Mouse (Mus musculus) hindbrain, embryonic 12.5 days (tissue): ENCODE results near the gene Crot. TPM values are rescaled to one million over a fixed set of nuclear protein-coding genes. Genes with fewer than 3 reads are reported as not detected.
A peak's percentile ranks its signal among the peaks of the same experiment; 100 is the strongest.

Experiments
- ATAC-seq: fragments of 200-750 bp; cut with Nextera tagmentation; 2 replicates; pipeline ENCODE4 v1.8.0; 2017; ENCODE audit warnings: moderate TSS enrichment; ENCODE audit not compliant: low FRiP score
- H3K27ac ChIP-seq: fragments of 300-500 bp; sonication (generic); 2 replicates; pipeline ENCODE4 v1.5.1; 2016; ENCODE audit warnings: mild to moderate bottlenecking
- H3K27me3 ChIP-seq: fragments of 300-500 bp; sonication (generic); 2 replicates; pipeline ENCODE4 v1.6.1; 2016; ENCODE audit warnings: mild to moderate bottlenecking
- H3K36me3 ChIP-seq: fragments of 300-500 bp; sonication (generic); 2 replicates; pipeline ENCODE4 v1.6.1; 2016; ENCODE audit warnings: mild to moderate bottlenecking
- H3K4me1 ChIP-seq: fragments of 300-500 bp; sonication (generic); 2 replicates; pipeline ENCODE4 v1.6.1; 2016
- H3K4me2 ChIP-seq: fragments of 300-500 bp; sonication (generic); replicated peaks from 2 replicates; pipeline ENCODE4 v1.6.1; 2016; ENCODE audit warnings: mild to moderate bottlenecking
- H3K4me3 ChIP-seq: fragments of 300-500 bp; sonication (generic); 2 replicates; pipeline ENCODE4 v1.5.1; 2016; ENCODE audit warnings: mild to moderate bottlenecking
- H3K9ac ChIP-seq: fragments of 300-500 bp; sonication (generic); 2 replicates; pipeline ENCODE4 v1.6.1; 2016; ENCODE audit warnings: mild to moderate bottlenecking, moderate library complexity
- H3K9me3 ChIP-seq: fragments of 300-500 bp; sonication (generic); replicated peaks from 2 replicates; pipeline ENCODE4 v1.6.1; 2016; ENCODE audit warnings: mild to moderate bottlenecking
- WGBS: fragments of 180-500 bp; shearing (Covaris S2); methylation state at CpG from one replicate; pipeline ENCODE4 v1.1.7; 2016; 5-methylcytosine and 5-hydroxymethylcytosine counted together
- polyA plus RNA-seq: library from polyadenylated mRNA; unstranded; fragments of >200 nt; fragmentation: Nextera tagmentation; extraction: Ambion mirVana; gene quantifications from 2 replicates; pipeline ENCODE4 v1.2.1, GENCODE M21; 2016

Crot gene
- 31.4 and 34.2 TPM in 2 replicates for polyA plus RNA-seq

GRCm38 (mm10) chr5:8996686-8997512 lies at the start of gene Crot:
TSS of gene Crot (minus strand) at chr5:8997324.
- Histone ChIP-seq H3K27me3 (no peaks in the 10 kb centered on the region), H3K36me3 (0 out of 2 replicates have a peak, but pooled peaks cover 6% of the 10 kb centered on the region), H3K4me1 (peaks cover 13% of the 10 kb centered on the region), H3K4me3 (peak within 1 kb of the TSS; percentile 75), H3K27ac (peak within 1 kb of the TSS; percentile 90), H3K9ac (peak within 1 kb of the TSS; percentile 78), H3K4me2 (peak within 1 kb of the TSS; percentile 66), H3K9me3 (no peaks in the 10 kb centered on the region)
- ATAC-seq, result peak; percentile 100
- under 1% methylated on average over 48 of the region's 57 CpGs for WGBS

- no peak overlapping the region for H3K4me3 ChIP-seq
- no peak overlapping the region for H3K4me2 ChIP-seq
- peaks cover 4% of the 10 kb centered on the region; the same call in 1 of the 2 replicates for H3K4me1 ChIP-seq
- H3K36me3 ChIP-seq, result no peaks in the 10 kb centered on the region
- no peaks in the 10 kb centered on the region for H3K9me3 ChIP-seq
- H3K27ac ChIP-seq, result no peak overlapping the region
- H3K9ac ChIP-seq, result no peak overlapping the region
- no peak for ATAC-seq
- 89% methylated on average over 8 of the region's 8 CpGs for WGBS
- H3K27me3 ChIP-seq, result no peaks in the 10 kb centered on the region
Measured at GRCm38 (mm10) chr5:9045904-9046303, 48.8 kb upstream of the Crot start.

DNA sequence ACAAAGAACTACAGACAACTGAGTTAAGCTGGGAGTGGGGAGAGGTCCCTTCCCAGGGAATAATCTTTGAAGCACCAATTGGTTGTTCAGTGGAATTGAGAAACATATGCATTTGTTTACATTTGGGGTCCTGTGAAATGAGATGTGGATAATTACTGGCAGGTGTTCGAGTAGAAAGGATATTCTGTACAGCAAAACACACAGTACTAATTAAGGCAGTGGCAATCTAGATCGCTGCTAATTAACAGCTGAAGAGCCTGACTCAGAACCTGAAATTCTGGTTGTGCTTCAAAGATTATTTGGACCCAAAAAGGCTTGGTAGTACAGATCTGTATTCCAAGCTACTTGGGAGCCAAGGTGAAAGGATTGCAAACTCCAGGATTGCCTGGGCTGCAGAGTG lies 47.7 kb upstream of the Crot start:
- 58% methylated on average over 2 of the region's 2 CpGs for WGBS
- Histone ChIP-seq H3K27ac (no peak overlapping the region), H3K9me3 (no peaks in the 10 kb centered on the region), H3K4me2 (no peak overlapping the region), H3K4me3 (no peak overlapping the region), H3K36me3 (no peaks in the 10 kb centered on the region), H3K4me1 (peaks cover 4% of the 10 kb centered on the region), H3K9ac (no peak overlapping the region), H3K27me3 (no peaks in the 10 kb centered on the region)
- ATAC-seq, result no peak

DNA sequence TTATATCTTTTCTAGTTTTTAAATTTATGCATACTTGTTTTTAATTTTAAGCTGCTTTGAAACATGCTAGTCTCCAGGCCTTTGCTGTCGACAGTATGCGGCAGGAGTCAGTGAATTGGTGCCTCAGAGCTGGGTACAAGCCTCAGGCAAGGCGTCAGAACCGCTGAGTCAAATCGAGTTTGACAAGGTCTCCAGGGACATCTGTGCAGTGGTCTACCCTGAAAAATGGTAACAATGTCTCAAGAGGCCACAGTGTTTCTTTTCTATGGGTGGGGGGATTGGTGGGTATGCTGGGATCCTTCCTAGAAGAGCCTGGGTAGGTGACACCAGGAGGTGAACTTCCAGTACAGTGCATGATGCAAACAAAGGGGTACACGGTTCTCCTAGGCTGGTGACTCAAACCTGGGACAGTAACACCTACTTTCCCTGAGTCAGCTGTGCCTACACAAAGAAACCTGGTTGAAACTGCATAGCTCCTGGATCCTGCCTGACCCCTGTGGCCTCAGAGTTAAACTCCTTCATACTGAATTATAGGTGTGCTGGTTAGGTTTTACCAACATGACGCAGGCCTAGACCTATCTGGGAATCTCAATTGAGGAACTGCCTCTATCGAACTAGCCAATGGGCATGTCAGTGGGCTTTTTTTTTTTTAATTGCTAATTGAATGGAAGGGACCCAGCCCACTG lies 46.6 kb upstream of the Crot start:
- 71% methylated on average over 8 of the region's 8 CpGs for WGBS
- Histone ChIP-seq H3K9ac (no peak overlapping the region), H3K36me3 (no peaks in the 10 kb centered on the region), H3K4me2 (no peak overlapping the region), H3K4me3 (no peak overlapping the region), H3K27ac (no peak overlapping the region), H3K4me1 (peaks cover 4% of the 10 kb centered on the region), H3K27me3 (no peaks in the 10 kb centered on the region), H3K9me3 (no peaks in the 10 kb centered on the region)
- ATAC-seq, result no peak

GRCm38 (mm10) chr5:9042721-9043416 lies 45.7 kb upstream of the Crot start:
- no peaks in the 10 kb centered on the region for H3K27me3 ChIP-seq
- no peak overlapping the region for H3K4me2 ChIP-seq
- H3K9ac ChIP-seq, result no peak overlapping the region
- H3K36me3 ChIP-seq, result no peaks in the 10 kb centered on the region
- no peaks in the 10 kb centered on the region for H3K9me3 ChIP-seq
- H3K4me3 ChIP-seq, result no peak overlapping the region
- H3K4me1 ChIP-seq, result peaks cover 4% of the 10 kb centered on the region
- 34% methylated on average over 10 of the region's 10 CpGs for WGBS
- 0 out of 2 replicates have a peak, but pooled peaks have one; percentile 30 for ATAC-seq
- H3K27ac ChIP-seq, result no peak overlapping the region

- H3K4me3 ChIP-seq, result no peak overlapping the region
- H3K36me3 ChIP-seq, result no peaks in the 10 kb centered on the region
- no peak overlapping the region for H3K4me2 ChIP-seq
- H3K27ac ChIP-seq, result no peak overlapping the region
- H3K9me3 ChIP-seq, result no peaks in the 10 kb centered on the region
- peaks cover 4% of the 10 kb centered on the region for H3K4me1 ChIP-seq
- H3K9ac ChIP-seq, result no peak overlapping the region
- no peak for ATAC-seq
- H3K27me3 ChIP-seq, result no peaks in the 10 kb centered on the region
- WGBS, result 79% methylated on average over 3 of the region's 3 CpGs
Measured at GRCm38 (mm10) chr5:9040665-9041215, 43.6 kb upstream of the Crot start.

DNA sequence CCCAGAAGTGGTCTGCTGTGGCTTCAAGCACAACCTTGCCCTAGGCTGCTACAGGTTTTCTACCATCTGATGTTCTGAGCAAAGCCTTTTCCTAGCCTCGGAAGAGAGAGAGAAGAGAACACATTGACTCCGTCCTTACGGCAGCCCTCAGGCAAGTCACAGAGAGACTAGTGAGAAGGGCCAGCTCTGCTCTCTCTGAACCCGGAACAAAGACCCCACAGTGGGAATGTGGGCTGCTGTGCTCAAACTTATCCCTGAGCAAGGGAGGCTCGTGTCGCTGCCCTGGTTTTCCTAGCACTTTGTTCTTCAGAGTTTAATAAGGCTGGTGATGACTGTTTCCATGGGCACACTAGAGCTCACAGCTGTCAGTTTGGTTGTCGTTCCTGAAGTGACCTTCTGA lies 42.9 kb upstream of the Crot start:
- Histone ChIP-seq H3K9ac (no peak overlapping the region), H3K9me3 (no peaks in the 10 kb centered on the region), H3K27ac (no peak overlapping the region), H3K27me3 (no peaks in the 10 kb centered on the region), H3K36me3 (no peaks in the 10 kb centered on the region), H3K4me1 (peaks cover 4% of the 10 kb centered on the region), H3K4me2 (no peak overlapping the region), H3K4me3 (no peak overlapping the region)
- no peak for ATAC-seq
- 55% methylated on average over 7 of the region's 7 CpGs for WGBS

DNA sequence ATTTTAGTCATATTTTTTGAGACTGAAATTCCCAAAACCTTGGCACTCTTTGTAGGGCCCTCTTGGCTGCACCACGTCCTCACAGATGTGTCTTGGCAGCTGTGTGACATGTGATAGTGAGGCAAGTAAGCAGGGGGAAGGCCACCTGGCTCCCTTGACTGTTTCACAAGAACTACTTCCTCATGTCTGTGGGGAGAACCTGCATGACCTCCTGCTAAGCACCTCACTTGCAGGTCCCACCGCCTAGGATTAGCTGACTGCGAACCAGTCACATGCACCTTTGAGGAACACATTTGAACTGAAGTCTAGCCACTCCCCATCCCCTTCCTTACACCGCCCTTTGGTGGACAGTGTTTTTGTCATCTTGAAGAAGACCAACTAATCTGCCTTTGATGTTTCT lies 40.2 kb upstream of the Crot start:
- H3K27me3 ChIP-seq, result no peaks in the 10 kb centered on the region
- H3K9ac ChIP-seq, result no peak overlapping the region
- H3K9me3 ChIP-seq, result no peaks in the 10 kb centered on the region
- no peak overlapping the region for H3K4me3 ChIP-seq
- no peaks in the 10 kb centered on the region; the same call in 1 of the 2 replicates for H3K4me1 ChIP-seq
- no peak overlapping the region for H3K4me2 ChIP-seq
- H3K27ac ChIP-seq, result no peak overlapping the region
- 75% methylated on average over 4 of the region's 4 CpGs for WGBS
- no peak for ATAC-seq
- H3K36me3 ChIP-seq, result no peaks in the 10 kb centered on the region

- 91% methylated on average over 4 of the region's 4 CpGs for WGBS
- Histone ChIP-seq H3K27me3 (no peaks in the 10 kb centered on the region), H3K9ac (no peak overlapping the region), H3K4me3 (no peak overlapping the region), H3K4me1 (no peaks in the 10 kb centered on the region; the same call in 1 of the 2 replicates), H3K4me2 (no peak overlapping the region), H3K27ac (no peak overlapping the region), H3K36me3 (no peaks in the 10 kb centered on the region), H3K9me3 (no peaks in the 10 kb centered on the region)
- no peak for ATAC-seq
Measured at GRCm38 (mm10) chr5:9035457-9035856, 38.3 kb upstream of the Crot start.

DNA sequence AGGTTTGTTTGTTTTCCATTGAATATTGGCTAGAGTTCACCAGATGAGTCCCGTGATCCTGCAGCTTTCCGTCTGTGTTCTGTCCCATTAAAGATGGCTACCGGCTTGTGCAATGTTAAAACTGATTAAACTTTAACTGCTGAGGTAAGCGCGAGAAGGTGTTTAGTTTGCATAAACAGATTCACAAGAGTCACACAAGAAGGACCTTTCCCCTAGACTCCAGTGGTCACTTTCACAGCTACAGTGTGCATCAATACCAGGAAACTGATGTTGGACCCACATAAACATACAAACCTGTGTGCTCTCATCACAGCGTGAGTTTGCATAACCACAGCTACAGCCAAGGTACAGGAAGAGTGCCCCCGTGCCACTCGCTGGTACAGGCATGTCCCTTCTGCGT lies 37.4 kb upstream of the Crot start:
- ATAC-seq, result no peak
- Histone ChIP-seq H3K4me1 (no peaks in the 10 kb centered on the region), H3K4me2 (no peak overlapping the region), H3K9me3 (no peaks in the 10 kb centered on the region), H3K9ac (no peak overlapping the region), H3K27me3 (no peaks in the 10 kb centered on the region), H3K27ac (no peak overlapping the region), H3K36me3 (no peaks in the 10 kb centered on the region), H3K4me3 (no peak overlapping the region)
- 97% methylated on average over 9 of the region's 9 CpGs for WGBS

DNA sequence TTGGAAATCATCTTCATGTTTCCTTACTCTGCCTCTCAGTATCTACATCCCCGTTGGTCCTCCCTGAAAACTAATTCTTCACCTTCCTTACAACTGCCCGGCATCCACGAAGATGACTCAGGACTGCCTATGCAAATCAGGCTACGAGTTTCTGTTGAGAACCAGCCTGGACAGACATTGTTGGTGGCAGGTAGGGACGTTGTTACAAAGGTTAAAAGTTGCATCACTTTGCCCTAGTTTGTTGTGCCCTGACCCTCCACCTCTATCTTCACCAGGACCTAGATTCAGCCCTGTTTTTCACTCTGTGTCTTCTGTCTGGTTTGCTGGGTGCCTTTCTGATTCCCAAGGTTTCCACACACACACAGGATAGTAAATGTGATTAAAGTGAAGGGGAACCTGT lies 36.7 kb upstream of the Crot start:
- H3K27ac ChIP-seq, result no peak overlapping the region
- H3K36me3 ChIP-seq, result no peaks in the 10 kb centered on the region
- H3K4me3 ChIP-seq, result no peak overlapping the region
- no peaks in the 10 kb centered on the region for H3K4me1 ChIP-seq
- no peaks in the 10 kb centered on the region for H3K9me3 ChIP-seq
- no peak for ATAC-seq
- WGBS, result 89% methylated on average over 5 of the region's 5 CpGs
- no peak overlapping the region for H3K4me2 ChIP-seq
- no peak overlapping the region for H3K9ac ChIP-seq
- no peaks in the 10 kb centered on the region for H3K27me3 ChIP-seq

DNA sequence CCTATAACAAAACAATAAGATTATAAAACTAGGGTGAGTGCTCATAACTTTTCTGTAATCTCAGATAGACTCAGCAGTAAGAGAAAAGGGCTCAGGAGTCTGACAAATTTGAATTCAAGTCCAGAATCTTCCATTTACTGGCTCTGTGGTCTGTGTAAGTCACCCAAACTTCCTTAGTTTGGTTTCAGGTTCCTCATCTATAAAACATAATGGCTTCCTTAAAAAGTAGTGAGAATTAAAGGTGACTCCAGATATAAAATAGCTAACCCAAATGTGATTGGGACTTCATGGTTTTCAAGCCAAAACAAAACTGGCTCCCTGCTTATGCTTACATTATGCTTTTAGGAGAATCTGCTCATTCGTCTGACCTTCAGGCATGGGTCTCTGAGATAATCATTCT lies 35.5 kb upstream of the Crot start:
- Histone ChIP-seq H3K9ac (no peak overlapping the region), H3K9me3 (no peaks in the 10 kb centered on the region), H3K27me3 (no peaks in the 10 kb centered on the region), H3K36me3 (no peaks in the 10 kb centered on the region), H3K27ac (no peak overlapping the region), H3K4me1 (no peaks in the 10 kb centered on the region), H3K4me2 (no peak overlapping the region), H3K4me3 (no peak overlapping the region)
- no peak for ATAC-seq
- WGBS, result 88% methylated on average over 1 of the region's 1 CpGs
